Mouse (Mus musculus) left cerebral cortex, postnatal 14 days (tissue): Measurements from ENCODE around the gene Trrap. TPM values are rescaled to one million over a fixed set of nuclear protein-coding genes. Genes with fewer than 3 reads are reported as not detected.

Experiments
- DNase-seq, 2 experiments: peaks; one replicate each; pipeline ENCODE4 v3.0.0; 2021 to 2022; ENCODE audit warnings: low spot score in 2 of 2, mixed read lengths in 1 of 2
- intact Hi-C: fragments of 180-260 bp; cut with DNase I; formaldehyde crosslinking; loops from one replicate; pipeline ENCODE4 v1.15.1; 2025
- total RNA-seq, 2 experiments: library from RNA; stranded (reverse); gene quantifications; 2 replicates each; pipeline ENCODE4 v1.2.3; 2021

Gene Trrap
- total RNA-seq, 2 experiments from 2014 or later, result 164 to 166 TPM

DNA sequence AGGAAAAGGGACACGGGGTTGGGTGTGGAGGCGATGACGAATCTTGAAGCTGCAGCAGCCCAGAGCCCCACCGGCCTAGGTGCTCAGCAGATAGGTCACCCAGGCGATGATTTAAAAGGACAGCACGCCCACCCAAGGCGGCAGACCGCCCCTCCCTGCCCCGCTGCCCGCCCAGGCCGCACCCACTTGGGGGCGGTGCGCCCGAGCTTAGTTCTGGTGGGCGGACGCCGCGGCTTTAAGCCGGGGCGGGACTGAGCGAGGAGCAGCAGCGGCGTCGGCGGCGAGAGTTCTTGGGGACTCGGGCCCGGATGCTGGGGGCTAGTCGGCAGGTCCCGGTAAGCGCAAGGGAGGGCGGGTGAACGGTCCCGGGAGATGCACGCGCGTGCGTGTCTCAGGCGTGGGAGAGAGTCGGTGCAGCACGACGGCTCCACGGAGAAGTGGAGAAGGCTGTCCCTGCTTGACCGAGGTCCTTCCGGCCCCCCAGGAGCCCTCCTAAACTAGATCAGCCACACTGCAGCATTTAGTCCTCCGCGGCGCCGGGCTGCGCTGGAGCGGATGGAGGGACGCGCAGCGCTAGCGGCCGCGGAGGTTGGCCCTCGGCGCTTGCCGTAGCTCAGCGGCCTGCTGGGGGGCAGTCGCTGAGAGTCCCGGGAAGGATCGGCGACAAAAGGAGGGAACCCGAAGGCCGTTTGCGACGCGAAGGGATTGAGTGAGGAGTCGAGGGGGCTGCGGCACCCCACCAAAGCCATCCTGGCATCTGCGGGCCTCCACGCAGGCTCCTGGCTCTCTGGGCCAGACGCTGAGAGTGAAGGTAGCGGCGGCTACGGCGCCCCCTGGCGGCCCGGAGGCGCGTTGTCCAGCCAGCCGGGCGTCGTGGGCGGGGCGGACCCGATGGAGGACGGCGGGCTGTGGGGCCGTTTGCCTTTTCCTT lies 644 bp downstream of the Trrap start:
- intact Hi-C loops, result no loop called here
- peak; percentile 87 to 90 for DNase-seq

DNA sequence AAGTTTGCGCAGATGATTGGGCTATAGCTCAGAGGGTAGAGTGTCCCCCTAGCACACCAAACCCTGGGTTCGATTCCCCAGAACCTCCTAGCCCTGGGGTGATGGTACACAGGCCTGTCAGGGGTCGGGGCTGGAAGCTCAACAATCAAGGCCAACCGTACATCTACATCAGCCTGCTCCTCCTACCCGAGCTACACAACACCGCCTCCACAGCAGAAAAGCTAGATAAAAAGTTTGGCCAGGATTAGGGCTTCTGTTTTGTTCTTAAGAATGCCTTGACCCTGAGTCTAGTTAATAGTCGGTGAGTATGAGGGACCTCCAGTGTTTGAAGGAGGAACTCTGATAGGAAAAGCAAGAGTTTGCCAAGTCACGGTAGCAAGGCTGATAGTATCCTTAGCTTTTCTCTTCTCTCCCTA lies 1.5 kb downstream of the Trrap start:
- no peak for DNase-seq
- intact Hi-C loops, result no loop called here

DNA sequence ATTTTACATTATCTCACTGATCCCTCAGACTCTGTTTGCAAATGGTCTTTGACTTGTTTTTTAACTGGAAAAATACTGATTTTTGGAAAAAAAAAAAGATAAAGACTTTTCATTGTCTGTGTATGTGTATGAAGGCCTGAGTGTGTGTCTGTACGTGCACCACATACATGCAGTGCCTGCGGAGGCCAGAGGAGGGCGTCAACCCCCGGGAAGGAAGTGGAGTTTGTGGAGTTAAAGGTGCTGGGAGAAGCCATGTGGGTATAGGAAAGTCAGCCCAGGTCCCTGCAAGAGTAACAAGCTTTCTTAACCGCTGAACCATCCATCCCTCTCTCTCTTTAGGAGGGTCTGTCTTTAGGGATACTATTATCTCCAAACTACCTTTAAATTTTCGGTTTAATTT lies 5.7 kb downstream of the Trrap start:
- intact Hi-C loops, result no loop called here
- DNase-seq, result no peak

DNA sequence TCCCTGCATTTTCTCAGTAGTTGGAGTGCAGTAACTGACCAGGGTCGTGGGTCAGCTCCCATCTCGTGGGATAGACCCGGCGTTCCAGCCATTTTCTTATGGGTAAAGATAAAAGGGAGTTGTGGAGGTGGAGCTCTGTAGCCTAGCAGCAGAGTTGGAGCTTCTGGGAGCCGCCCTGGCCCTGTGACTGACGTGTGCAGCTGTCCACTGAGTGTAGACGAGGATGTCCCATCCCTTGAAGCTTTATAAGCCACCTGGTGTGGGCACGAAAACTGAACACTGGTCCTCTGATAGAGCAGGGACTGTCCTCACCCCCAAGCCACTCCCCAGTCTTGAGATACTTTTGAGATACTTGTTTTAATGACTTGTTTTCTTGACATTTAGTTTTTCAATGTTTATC lies 13.1 kb downstream of the Trrap start:
- no peak for DNase-seq
- intact Hi-C loops, result no loop called here

DNA sequence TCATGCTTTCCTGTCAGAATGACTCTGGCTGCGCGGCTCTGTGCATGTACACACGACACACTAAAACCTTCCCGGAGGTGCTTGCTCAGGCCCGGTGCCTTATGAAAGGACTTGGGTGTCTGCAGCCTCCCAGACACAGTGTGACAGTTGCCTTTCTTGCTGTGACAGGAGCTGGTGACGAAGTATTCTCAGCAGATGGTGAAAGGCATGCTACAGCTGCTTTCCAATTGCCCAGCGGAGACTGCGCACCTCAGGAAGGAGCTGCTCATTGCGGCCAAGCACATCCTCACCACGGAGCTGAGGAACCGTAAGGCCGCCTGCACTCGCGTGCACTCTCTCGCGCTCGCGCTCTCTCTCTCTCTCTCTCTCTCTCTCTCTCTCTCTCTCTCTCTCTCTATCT lies 18.9 kb downstream of the Trrap start:
- intact Hi-C loops, result no loop called here
- no peak for DNase-seq

DNA sequence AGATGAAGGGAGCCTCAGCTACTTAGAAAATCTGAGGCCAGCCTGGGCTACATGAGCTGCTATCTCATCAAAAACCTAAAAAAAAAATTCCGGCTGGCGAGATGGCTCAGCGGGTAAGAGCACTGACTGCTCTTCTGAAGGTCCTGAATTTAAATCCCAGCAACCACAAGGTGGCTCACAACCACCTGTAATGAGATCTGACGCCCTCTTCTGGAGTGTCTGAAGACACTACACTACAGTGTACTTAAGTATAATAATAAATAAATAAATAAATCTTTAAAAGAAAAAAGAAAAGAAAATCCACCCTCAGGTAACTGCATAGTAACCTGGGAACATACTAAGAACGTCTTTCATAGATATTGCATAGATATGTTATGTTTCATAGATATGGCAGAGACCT lies 25.8 kb downstream of the Trrap start:
- DNase-seq, result no peak
- intact Hi-C loops, result no loop called here

DNA sequence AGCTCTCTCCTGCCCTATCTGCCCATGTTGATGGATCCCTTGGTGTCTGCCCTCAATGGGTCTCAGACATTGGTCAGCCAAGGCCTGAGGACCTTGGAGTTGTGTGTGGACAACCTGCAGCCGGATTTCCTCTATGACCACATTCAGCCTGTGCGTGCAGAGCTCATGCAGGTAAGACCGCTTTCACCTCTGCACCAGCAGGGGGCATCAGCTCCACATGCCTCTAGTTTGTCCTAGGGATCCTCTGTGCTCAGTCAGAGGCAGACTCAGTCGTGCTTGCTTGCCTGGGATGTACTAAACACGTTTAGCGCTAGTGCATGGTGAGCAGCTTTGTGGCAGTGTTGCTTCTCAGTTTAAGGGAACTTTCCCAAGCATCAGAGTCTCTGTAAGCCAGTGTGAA lies 27.2 kb downstream of the Trrap start:
- peak; percentile 38 to 56 for DNase-seq
- intact Hi-C loops, result no loop called here

DNA sequence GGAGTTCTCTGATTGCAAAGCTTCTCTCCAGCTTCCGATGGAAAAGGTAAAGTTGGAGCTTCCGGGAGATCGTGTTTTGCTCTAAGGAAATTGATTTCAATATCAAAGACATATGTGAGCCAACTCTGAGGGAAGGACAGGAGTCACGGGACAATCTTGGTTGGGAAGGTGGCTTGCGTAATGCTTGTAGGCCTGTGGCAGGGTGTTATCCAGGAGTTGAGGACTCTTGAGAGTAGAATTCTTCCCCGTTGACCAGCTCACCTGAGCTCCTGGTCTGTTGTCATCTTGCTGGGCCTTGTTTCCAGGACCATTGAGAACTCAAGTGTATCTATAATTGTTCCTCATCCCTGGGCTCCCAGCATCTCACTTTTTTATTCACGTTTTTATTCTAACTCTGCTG lies 29.6 kb downstream of the Trrap start:
- no peak for DNase-seq
- intact Hi-C loops, result no loop called here

DNA sequence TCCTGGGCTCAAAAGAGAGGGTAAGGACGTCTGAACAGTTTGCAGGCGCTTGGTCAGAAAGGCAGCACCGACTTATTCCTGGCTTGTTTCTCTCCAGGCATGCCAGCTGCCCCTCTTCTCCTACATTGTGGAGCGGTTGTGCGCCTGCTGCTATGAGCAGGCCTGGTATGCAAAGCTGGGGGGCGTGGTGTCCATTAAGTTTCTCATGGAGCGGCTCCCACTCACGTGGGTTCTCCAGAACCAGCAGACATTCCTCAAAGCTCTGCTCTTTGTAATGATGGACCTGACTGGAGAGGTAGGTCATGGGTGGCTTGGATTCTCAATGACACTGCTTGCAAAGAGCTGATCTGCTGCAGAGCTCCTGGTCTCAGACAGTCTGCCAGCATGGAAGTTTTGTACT lies 35.5 kb downstream of the Trrap start:
- DNase-seq, result no peak
- intact Hi-C loops, result no loop called here

DNA sequence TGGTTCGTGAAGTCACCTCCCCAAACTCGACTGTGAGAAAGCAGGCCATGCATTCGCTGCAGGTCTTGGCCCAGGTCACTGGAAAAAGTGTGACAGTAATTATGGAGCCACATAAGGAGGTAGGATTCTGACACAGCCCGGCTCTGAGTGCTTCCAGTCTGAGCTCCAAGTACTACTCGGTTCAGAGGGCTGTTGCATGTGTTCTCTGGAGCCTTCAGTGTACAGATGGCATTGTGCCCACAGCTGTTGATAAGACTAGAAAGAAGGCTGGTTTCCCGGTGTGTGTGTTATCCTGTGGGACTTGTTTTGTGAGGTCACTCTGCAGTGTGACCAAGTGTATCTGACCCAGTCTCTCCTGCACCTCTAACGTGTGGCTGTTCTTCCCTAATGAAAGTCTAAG lies 36.6 kb downstream of the Trrap start:
- DNase-seq, result no peak
- intact Hi-C loops, result no loop called here

DNA sequence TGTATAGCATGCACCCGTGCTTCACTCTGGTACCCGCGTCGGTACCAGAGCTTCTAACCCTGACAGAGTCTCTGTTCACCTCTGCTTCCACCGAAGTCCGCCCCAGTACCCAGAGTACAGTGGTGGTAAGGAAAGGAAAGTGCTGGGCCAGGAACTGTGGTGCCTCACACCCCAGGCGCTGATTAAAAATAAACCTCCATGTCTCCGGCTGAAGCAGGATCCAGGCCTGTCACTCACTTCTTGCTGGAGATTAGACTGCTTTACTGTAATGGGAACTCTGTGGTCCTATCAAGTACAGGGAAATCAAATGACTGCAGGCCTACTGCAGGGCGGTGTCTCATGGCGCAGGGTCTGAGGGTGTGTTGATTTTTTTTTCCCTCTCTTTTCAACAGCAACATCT lies 39.4 kb downstream of the Trrap start:
- no peak for DNase-seq
- intact Hi-C loops, result no loop called here

DNA sequence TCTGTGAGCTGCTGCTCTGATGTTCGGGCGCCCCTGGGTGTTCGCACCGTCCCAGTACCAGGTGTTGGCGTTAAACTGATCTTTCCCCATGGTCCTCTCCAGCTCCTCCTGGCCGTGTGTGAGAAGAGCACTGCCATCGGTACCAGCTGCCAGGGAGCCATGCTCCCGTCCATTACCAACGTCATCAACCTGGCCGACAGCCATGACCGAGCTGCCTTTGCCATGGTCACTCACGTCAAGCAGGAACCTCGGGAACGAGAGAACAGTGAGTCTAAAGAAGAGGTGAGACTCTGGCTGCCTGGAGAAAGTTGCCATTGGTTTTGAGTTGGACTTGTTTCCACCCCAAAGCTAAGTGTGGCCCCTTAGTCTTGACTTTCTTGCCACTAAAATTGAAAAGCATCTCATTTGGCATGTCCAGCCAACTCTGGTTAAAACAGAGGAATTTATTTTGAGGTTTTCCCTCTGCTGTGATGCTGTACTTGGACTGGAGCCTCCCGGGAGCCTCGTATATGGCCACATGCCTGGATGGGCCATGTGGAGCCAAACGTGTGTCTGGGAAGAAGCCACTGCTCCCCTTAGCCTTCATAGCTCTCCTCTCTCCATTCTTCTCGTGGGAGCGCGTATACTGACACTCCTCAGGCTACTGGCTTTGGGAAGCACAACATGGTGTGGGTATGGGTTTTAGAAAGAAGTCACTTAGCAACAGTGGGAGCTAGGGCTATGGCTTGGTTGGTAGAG lies 61.0 kb downstream of the Trrap start:
- intact Hi-C loops, result no loop called here
- peak in 1 of 2 experiments; percentile 15 for DNase-seq

DNA sequence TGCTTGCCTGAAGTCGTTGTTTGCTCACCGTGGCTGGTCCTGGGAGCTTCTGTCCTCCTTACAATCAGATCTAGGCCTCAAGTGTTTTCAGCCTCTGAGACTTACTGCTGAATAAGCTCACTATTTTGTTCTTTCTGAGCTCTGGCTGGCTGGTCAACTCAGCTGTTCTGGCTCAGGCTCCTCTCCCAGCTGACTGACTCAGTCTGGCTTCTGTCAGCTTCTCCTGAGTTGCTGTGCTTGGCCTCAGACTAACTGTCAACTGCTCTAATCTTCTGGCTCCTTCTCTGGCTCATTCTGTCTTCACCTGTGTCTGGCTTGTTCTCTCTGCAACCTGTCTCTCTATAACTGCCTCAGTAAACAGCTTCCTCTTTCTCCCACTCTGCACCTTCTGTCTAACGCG lies 62.1 kb downstream of the Trrap start:
- intact Hi-C loops, result no loop called here
- no peak for DNase-seq

DNA sequence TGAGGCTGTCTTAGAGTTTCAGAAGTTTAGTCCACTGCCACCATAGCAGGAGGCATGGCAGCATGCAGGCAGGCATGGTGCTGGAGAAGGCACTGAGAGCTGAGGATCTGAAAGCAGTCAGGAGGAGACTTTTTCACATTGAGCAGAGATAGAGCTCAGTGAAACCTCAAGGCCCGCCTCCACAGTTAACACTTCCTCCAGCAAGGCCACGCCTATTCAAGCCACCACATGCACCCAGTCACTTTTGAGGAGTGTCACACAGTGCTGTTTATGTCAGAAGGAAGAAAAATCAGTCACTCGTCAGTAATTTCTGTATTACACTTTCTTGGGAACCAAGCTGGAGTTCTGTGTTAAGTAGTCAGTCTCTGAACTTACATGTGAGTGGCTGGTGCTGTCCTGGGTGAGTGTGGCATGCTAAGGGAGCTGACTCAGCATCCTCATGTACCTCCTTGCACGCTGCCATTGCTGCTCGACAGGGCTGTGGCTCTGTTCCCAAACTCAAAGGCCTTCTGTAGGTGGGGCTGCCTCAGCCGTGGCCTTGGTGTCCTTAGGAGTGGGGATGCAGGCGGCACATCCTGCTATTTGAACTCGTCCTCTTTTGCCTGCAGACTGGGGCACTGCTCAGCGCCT lies 64.4 kb downstream of the Trrap start:
- DNase-seq, result no peak
- intact Hi-C loops, result no loop called here

DNA sequence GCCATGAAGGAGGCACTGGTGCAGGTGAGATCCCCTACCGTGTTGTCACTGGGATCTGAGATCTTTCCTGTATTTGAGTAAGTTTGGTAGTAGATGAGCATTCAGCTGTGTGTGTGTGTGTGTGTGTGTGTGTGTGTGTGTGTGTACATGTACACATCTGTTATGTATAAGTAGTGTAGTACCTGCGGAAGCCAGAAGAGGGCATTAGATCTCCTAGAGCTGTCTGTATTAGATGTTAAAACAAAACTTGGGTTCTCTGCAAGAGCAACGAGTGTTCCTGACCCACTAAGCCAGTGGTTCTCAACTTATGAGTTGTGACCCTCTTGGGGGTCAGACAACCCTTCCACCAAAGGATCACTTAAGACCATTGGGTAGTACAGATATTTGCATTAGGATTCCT lies 68.6 kb downstream of the Trrap start:
- intact Hi-C loops, result no loop called here
- DNase-seq, result peak; percentile 64 to 92

DNA sequence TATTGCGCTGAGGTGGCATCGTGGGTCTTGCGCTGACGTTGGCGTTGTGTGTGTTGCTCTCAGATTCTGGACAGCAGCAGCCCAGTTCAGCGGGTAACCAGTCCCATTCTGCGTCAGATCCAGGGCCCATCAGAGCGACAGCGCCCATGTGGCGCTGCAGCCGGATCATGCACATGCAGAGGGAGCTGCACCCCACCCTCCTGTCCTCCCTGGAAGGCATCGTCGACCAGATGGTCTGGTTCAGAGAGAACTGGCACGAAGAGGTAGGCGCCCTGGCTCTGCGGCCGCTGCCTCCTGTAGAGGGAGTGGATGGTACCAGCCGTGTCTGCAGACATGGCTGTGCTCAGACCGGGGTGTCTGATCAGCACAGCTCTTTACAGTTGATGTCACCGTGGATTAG lies 77.8 kb downstream of the Trrap start:
- DNase-seq, result no peak
- intact Hi-C loops, result no loop called here

DNA sequence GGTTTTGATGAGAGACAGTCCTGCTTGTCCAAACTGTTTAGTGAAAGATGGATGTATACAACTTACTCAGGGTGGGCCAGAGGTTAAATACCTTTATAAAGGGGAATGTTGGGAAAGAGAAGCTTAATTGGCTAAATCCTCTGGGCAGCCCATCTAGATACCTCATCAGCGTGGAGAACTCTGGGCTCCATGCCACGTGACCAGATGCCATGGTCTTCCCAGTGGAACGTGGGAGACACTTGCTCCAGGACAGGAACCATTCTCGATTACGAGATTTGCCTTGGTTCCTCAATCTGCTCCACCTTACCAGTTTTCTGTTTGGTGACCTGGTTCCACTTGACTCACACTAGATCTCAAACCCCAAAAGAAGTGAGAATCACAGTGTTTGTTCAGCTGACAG lies 81.2 kb downstream of the Trrap start:
- DNase-seq, result no peak
- intact Hi-C loops, result no loop called here

DNA sequence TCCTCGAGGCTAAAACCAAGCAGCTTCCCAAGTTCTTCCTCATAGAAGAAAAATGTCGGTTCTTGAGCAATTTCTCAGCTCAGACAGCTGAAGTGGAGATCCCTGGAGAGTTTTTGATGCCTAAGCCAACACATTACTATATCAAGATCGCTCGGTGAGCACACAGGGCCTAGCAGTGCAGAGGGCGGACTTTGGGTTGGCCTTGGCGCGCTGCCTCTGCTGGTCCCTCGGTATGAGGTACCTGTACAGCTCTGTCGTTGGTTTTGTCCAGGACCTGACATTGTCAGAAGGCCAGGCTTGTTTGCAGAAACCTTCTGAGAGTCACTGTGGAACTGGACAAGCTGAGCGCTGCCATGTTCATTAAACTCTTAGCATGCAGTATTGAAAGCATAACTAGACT lies 82.4 kb downstream of the Trrap start:
- no peak for DNase-seq
- intact Hi-C loops, result no loop called here

DNA sequence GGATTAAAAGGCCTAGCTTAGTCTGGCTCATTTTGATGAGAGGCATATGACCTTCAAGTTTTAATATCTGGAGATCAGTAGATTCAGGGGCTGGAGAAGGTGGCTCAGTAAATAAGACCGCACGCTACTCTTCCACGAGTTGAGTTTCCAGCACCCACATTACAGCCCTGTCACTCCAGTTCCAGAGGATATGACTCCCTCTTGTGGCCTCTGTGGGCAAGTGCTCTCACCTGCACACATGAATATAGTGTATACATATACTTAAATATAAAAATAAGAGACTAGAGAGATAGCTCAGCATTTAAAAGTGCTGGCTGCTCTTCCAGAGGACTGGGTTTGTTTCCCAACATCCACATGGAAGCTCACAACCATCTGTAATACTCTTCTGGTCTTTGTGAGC lies 84.3 kb downstream of the Trrap start:
- intact Hi-C loops, result no loop called here

DNA sequence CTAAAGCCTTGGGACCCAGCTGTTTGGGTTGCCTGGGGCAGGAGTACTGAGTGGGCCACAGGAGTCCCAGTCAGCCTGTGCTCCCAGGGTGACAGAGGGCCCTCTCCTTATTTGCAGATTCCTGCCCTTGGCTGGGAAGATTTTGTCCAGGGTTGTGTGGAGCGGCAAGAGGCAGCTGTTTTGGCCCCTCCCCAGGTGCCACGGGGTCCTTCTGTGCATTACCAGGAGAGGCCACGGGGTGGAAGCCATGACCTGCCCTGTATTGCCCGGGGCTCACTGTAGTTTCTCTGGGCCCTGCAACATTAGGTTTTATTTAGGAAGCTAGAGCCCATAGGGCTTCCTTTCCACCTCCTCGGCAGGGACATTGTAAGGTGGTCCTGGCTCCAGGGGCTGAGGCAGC lies 86.4 kb downstream of the Trrap start:
- intact Hi-C loops, result no loop called here
- DNase-seq, result no peak

More for the DNA sequence above, 84.3 kb downstream of the Trrap start:
- DNase-seq, result no peak
